Mouse (Mus musculus) lung, adult 2 months (tissue): ENCODE data around the gene Cpne4. TPM values are rescaled to one million over a fixed set of nuclear protein-coding genes. Genes with fewer than 3 reads are reported as not detected.

Source experiments
- DNase-seq: peaks from one replicate; pipeline ENCODE4 v3.0.0; 2022
- H3K4me1 ChIP-seq: fragments of 200-500 bp; 2 replicates; pipeline ENCODE4 v1.6.1; 2011; ENCODE audit warnings: low read length; ENCODE audit not compliant: control insufficient read depth, insufficient read depth
- H3K4me3 ChIP-seq: fragments of 200-500 bp; replicated peaks from 2 replicates; pipeline ENCODE3; 2011; ENCODE audit warnings: low read depth, mild to moderate bottlenecking, control low read depth, low read length; ENCODE audit errors: extremely low read depth
- CTCF ChIP-seq: fragments of 200-500 bp; IDR thresholded peaks from 2 replicates; pipeline ENCODE4 v1.5.1; 2011; ENCODE audit warnings: mild to moderate bottlenecking, low read length, control low read depth; ENCODE audit not compliant: insufficient read depth
- POLR2A ChIP-seq: fragments of 200-500 bp; IDR thresholded peaks from 2 replicates; pipeline ENCODE4 v1.6.1; 2011; ENCODE audit warnings: low read depth, mild to moderate bottlenecking, control low read depth, low read length, borderline replicate concordance; ENCODE audit errors: extremely low read depth
- WGBS: fragments of 180-500 bp; shearing (Covaris S2); methylation state at CpG from one replicate; pipeline ENCODE4 v1.1.7; 2018; 5-methylcytosine and 5-hydroxymethylcytosine counted together
- polyA plus RNA-seq: library from polyadenylated mRNA; depleted of rRNA; stranded (reverse); fragments of >200 nt; gene quantifications from 2 replicates; pipeline ENCODE4 v1.2.3, GENCODE M21; 2012

The Cpne4 gene
- polyA plus RNA-seq, 1 experiment = 0.09 TPM

GRCm38 (mm10) chr9:104582675-104583074, 35.6 kb downstream of the Cpne4 start:
- no peak for TF ChIP-seq POLR2A
- TF ChIP-seq CTCF = no peak
- DNase-seq = no peak
- no peaks in the 10 kb centered on the region for H3K4me1 ChIP-seq
- H3K4me3 ChIP-seq = no peak overlapping the region
- WGBS = 32% methylated on average over 6 of the region's 6 CpGs

GRCm38 (mm10) chr9:104594550-104594949, 47.5 kb downstream of the Cpne4 start:
- Histone ChIP-seq H3K4me3 (no peak overlapping the region), H3K4me1 (no peaks in the 10 kb centered on the region)
- 35% methylated on average over 5 of the region's 5 CpGs for WGBS
- TF ChIP-seq CTCF (no peak), POLR2A (no peak)
- DNase-seq = no peak

DNA sequence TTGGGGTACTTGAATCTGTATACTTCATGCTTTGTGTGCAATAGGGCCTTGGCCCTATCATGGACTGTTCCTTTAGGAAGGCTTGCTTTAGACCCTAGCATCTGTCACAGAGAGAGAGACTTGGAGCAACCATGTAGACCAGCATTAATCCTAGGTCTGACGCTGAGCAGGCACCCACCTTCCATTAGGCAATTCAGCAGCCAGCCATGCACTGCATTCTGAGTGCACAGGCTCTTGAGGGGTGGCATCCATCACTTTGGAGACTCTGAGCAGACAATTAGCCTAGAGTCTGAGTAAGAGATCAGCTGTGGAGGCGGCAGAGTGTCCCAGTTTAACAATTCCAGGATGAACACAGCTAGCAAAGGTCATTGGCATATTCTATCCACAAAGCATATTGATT, 47.9 kb downstream of the Cpne4 start:
- DNase-seq = no peak
- Histone ChIP-seq H3K4me3 (no peak overlapping the region), H3K4me1 (no peaks in the 10 kb centered on the region)
- no peak for TF ChIP-seq POLR2A
- WGBS = 66% methylated on average over 2 of the region's 2 CpGs

DNA sequence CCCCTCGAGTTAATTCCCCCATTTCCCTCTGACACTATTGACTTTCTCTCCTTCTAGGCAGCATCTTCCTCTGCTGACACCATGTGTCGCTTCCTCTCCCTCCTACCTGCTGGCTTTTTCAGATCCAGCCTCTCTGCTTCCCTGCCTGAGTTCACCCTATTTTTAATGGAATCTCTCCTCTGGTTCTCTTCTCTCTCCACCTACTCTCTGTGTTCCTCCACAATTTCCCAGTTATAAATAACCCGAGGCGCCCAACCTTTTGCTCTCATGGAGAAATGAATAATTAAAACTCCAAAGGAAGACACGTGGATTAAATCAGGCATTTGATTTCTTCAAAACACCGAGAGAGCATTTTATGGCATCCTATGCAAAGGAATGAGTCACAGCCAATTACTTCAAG, 65.4 kb downstream of the Cpne4 start:
- H3K4me3 ChIP-seq = no peak overlapping the region
- TF ChIP-seq CTCF (no peak), POLR2A (no peak)
- WGBS = 76% methylated on average over 6 of the region's 6 CpGs
- H3K4me1 ChIP-seq = no peaks in the 10 kb centered on the region
- DNase-seq = no peak

DNA sequence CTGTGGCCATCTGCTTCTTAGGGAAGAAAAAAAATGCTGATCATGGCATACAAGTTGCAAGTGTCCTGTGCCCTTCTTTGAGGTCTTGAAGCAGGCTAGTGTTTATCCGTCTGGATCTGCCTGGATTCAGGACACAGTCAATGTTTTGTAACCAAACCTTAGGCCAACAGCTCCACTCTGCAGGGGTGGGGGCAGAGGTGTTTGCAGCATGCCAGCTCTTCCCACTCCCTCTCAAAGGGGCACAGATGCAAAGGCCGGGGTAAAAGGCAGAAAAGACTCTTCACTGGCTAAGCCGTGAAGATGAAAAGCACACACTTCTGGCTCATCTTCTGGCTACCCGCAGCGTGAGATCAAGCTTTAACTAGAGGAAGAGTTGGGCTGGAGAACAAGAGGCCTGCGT, 69.6 kb downstream of the Cpne4 start:
- Histone ChIP-seq H3K4me3 (no peak overlapping the region), H3K4me1 (no peaks in the 10 kb centered on the region)
- WGBS = 59% methylated on average over 6 of the region's 6 CpGs
- no peak for DNase-seq
- TF ChIP-seq CTCF (no peak), POLR2A (no peak)

- DNase-seq = no peak
- Histone ChIP-seq H3K4me1 (no peaks in the 10 kb centered on the region), H3K4me3 (no peak overlapping the region)
- TF ChIP-seq CTCF (no peak), POLR2A (no peak)
- WGBS = 72% methylated on average over 4 of the region's 4 CpGs
Observed at GRCm38 (mm10) chr9:104623564-104623963, 76.5 kb downstream of the Cpne4 start.

GRCm38 (mm10) chr9:104627816-104628215, 80.7 kb downstream of the Cpne4 start:
- Histone ChIP-seq H3K4me3 (no peak overlapping the region), H3K4me1 (no peaks in the 10 kb centered on the region)
- TF ChIP-seq POLR2A = no peak
- TF ChIP-seq CTCF = no peak
- no peak for DNase-seq
- WGBS = 33% methylated on average over 7 of the region's 7 CpGs

GRCm38 (mm10) chr9:104629282-104629681, 82.2 kb downstream of the Cpne4 start:
- no peak for TF ChIP-seq CTCF
- no peak for TF ChIP-seq POLR2A
- WGBS = 56% methylated on average over 7 of the region's 7 CpGs
- Histone ChIP-seq H3K4me1 (no peaks in the 10 kb centered on the region), H3K4me3 (no peak overlapping the region)
- DNase-seq = no peak

GRCm38 (mm10) chr9:104646348-104646994, 99.4 kb downstream of the Cpne4 start:
- 50% methylated on average over 5 of the region's 5 CpGs for WGBS
- TF ChIP-seq CTCF = no peak
- TF ChIP-seq POLR2A = no peak

GRCm38 (mm10) chr9:104652691-104653261, 105.7 kb downstream of the Cpne4 start:
- no peak for TF ChIP-seq CTCF
- no peak for TF ChIP-seq POLR2A
- no peak for DNase-seq
- Histone ChIP-seq H3K4me3 (no peak overlapping the region), H3K4me1 (no peaks in the 10 kb centered on the region)
- WGBS = 74% methylated on average over 9 of the region's 9 CpGs

More at GRCm38 (mm10) chr9:104646348-104646994, 99.4 kb downstream of the Cpne4 start:
- Histone ChIP-seq H3K4me3 (no peak overlapping the region), H3K4me1 (no peaks in the 10 kb centered on the region)
- no peak for DNase-seq
